Mouse (Mus musculus) CD4-positive, CD25-positive, alpha-beta regulatory T cell, adult 9 weeks (primary cell): ENCODE data around the gene Tinag. TPM values are rescaled to one million over a fixed set of nuclear protein-coding genes. Genes with fewer than 3 reads are reported as not detected.

Experiments used
- polyA plus RNA-seq: library from polyadenylated mRNA; unstranded; fragments of 100-300 nt; shearing (Covaris generic); gene quantifications from one replicate; pipeline ENCODE4 v1.2.1, GENCODE M21; 2017

The Tinag gene
- not detected for polyA plus RNA-seq

GRCm38 (mm10) chr9:77045585-77045984 is at the start of gene Tinag:
Tinag (minus strand) TSS chr9:77045794.

